Mouse (Mus musculus): Measurements from ENCODE around the gene Grm8.
"Not testable (repeated sequence)": the region's sequence is repeated elsewhere in the genome, so short reads cannot be mapped to it uniquely, and the experiment has no call there.

Gene Grm8

GRCm38 (mm10) chr6:27849644-27850043 is 285.3 kb downstream of the Grm8 start:
- no peak for DNase-seq (ENCODE audit: low spot score in 2 of 2)

- DNase-seq (ENCODE audit: low spot score in 2 of 2), result no peak
Measured at GRCm38 (mm10) chr6:27836159-27836558, 298.8 kb downstream of the Grm8 start.

- DNase-seq (ENCODE audit: low spot score in 2 of 2), result not testable (repeated sequence)
Measured at GRCm38 (mm10) chr6:27819735-27820134, 315.2 kb downstream of the Grm8 start.

GRCm38 (mm10) chr6:27812789-27813188 is 322.2 kb downstream of the Grm8 start:
- no peak for DNase-seq (ENCODE audit: low spot score in 2 of 2)

GRCm38 (mm10) chr6:27809996-27810395 is 325.0 kb downstream of the Grm8 start:
- peak in 1 of 2 experiments; percentile 10 for DNase-seq (ENCODE audit: low spot score in 2 of 2)

- no peak for DNase-seq (ENCODE audit: low spot score in 2 of 2)
Measured at GRCm38 (mm10) chr6:27806741-27807140, 328.2 kb downstream of the Grm8 start.

- no peak for DNase-seq (ENCODE audit: low spot score in 2 of 2)
Measured at GRCm38 (mm10) chr6:27800881-27801572, 334.0 kb downstream of the Grm8 start.

- no peak for DNase-seq (ENCODE audit: low spot score in 2 of 2)
Measured at GRCm38 (mm10) chr6:27798735-27799134, 336.2 kb downstream of the Grm8 start.

GRCm38 (mm10) chr6:27789566-27789965 is 345.4 kb downstream of the Grm8 start:
- DNase-seq (ENCODE audit: low spot score in 2 of 2), result peak in 1 of 2 experiments; percentile 26

GRCm38 (mm10) chr6:27789151-27789550 is 345.8 kb downstream of the Grm8 start:
- peak; percentile 40 to 59 for DNase-seq (ENCODE audit: low spot score in 2 of 2)

GRCm38 (mm10) chr6:27782251-27782650 is 352.7 kb downstream of the Grm8 start:
- DNase-seq (ENCODE audit: low spot score in 2 of 2), result no peak

GRCm38 (mm10) chr6:27781371-27781770 is 353.6 kb downstream of the Grm8 start:
- DNase-seq (ENCODE audit: low spot score in 2 of 2), result no peak

- no peak for DNase-seq (ENCODE audit: low spot score in 2 of 2)
Measured at GRCm38 (mm10) chr6:27775646-27776271, 359.2 kb downstream of the Grm8 start.

- DNase-seq (ENCODE audit: low spot score in 2 of 2), result peak; percentile 27 to 62
Measured at GRCm38 (mm10) chr6:27762061-27762460, 372.9 kb downstream of the Grm8 start.

- DNase-seq (ENCODE audit: low spot score in 2 of 2), result no peak
Measured at GRCm38 (mm10) chr6:27753290-27753829, 381.6 kb downstream of the Grm8 start.

- DNase-seq (ENCODE audit: low spot score in 2 of 2), result no peak
Measured at GRCm38 (mm10) chr6:27746493-27746892, 388.5 kb downstream of the Grm8 start.

GRCm38 (mm10) chr6:27745693-27746451 is 389.1 kb downstream of the Grm8 start:
- DNase-seq (ENCODE audit: low spot score in 2 of 2), result no peak

GRCm38 (mm10) chr6:27689382-27689781 is 445.6 kb downstream of the Grm8 start:
- DNase-seq (ENCODE audit: low spot score in 2 of 2), result peak; percentile 48 to 58

GRCm38 (mm10) chr6:27661747-27662435 is 473.1 kb downstream of the Grm8 start:
- no peak for DNase-seq (ENCODE audit: low spot score in 2 of 2)

GRCm38 (mm10) chr6:27657520-27657919 is 477.5 kb downstream of the Grm8 start:
- peak in 1 of 2 experiments; percentile 65 for DNase-seq (ENCODE audit: low spot score in 2 of 2)

- DNase-seq (ENCODE audit: low spot score in 2 of 2), result peak; percentile 30 to 79
Measured at GRCm38 (mm10) chr6:27646503-27646902, 488.5 kb downstream of the Grm8 start.

GRCm38 (mm10) chr6:27645054-27645453 is 489.9 kb downstream of the Grm8 start:
- no peak for DNase-seq (ENCODE audit: low spot score in 2 of 2)
